In the genomic region with DNA sequence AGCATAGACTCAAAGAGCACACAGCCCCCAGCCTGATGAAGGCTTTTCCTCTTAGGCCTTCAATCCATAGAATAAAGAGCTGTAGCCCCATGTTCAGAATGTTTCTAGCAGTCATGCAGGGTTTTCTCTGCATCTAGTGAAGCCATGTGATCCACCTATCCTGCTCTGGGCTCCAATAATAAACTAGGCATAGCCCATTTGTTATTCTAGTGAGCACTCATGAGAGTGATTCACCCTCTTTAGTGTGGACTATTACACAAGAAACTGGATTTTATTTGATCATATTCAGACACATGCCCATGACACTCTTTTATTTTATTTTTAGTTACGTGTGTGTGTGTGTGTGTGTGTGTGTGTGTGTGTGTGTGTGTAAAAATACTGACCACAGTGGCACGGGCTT, we compare ENCODE assay signal across 19 mouse cellular contexts.
DNase-seq lines count a peak whose midpoint lies in the region; ATAC-seq and TF ChIP-seq lines count a peak whose summit lies in the region.
"Had no signal": no experiment of that assay in that cellular context is flagged by ENCODE, and none has a peak within 500 bp of the region (broad histone marks: within the 10 kb centered on the region; RNA-seq: fewer than 3 reads in every experiment).

No protein-coding gene starts in this region.

- no peaks in the 10 kb centered on the region for H3K9me3 ChIP-seq in hindbrain, embryonic 12.5 days (replicated peaks)
- no peaks in the 10 kb centered on the region for H3K9me3 ChIP-seq in hindbrain, embryonic 11.5 days (ENCODE audit: control insufficient read depth, low read length)
- no peaks in the 10 kb centered on the region for H3K9me3 ChIP-seq in neural tube, embryonic 13.5 days
- no peaks in the 10 kb centered on the region for H3K9me3 ChIP-seq in forebrain, embryonic 15.5 days
- H3K9me3 ChIP-seq: embryonic facial prominence, embryonic 13.5 days; forebrain, embryonic 12.5 days; heart, embryonic 13.5 days had no signal

- H3K4me2 ChIP-seq in hindbrain, embryonic 12.5 days (replicated peaks): no peak overlapping the region
- no peak overlapping the region for H3K4me2 ChIP-seq in hindbrain, embryonic 11.5 days (replicated peaks; ENCODE audit: low read depth, low read length)
- H3K4me2 ChIP-seq in neural tube, embryonic 13.5 days: no peak overlapping the region
- no peak overlapping the region for H3K4me2 ChIP-seq in forebrain, embryonic 15.5 days (replicated peaks)
- H3K4me2 ChIP-seq: embryonic facial prominence, embryonic 13.5 days; forebrain, embryonic 12.5 days; heart, embryonic 13.5 days had no signal

- H3K27ac ChIP-seq in hindbrain, embryonic 12.5 days: peak overlapping the region; percentile 57
- H3K27ac ChIP-seq in hindbrain, embryonic 11.5 days (ENCODE audit: low read depth, low read length): no peak overlapping the region
- peak overlapping the region; percentile 80 for H3K27ac ChIP-seq in left cerebral cortex, adult 2 months
- H3K27ac ChIP-seq in neural tube, embryonic 13.5 days (replicated peaks): peak overlapping the region; percentile 95
- H3K27ac ChIP-seq in forebrain, embryonic 15.5 days (replicated peaks): no peak overlapping the region
- H3K27ac ChIP-seq: embryonic facial prominence, embryonic 13.5 days; forebrain, embryonic 12.5 days; heart, embryonic 13.5 days had no signal

- 82% methylated on average over 2 of the region's 2 CpGs for WGBS in hindbrain, embryonic 12.5 days
- WGBS in hindbrain, embryonic 11.5 days: 86% methylated on average over 2 of the region's 2 CpGs
- WGBS in neural tube, embryonic 13.5 days: 70% methylated on average over 2 of the region's 2 CpGs
- WGBS in forebrain, embryonic 15.5 days: 80% methylated on average over 2 of the region's 2 CpGs

- DNase-seq in hindbrain, embryonic 11.5 days (ENCODE audit: low spot score): no peak
- no peak for DNase-seq in left cerebral cortex, adult 2 months (ENCODE audit: extremely low spot score in 1 of 2, low spot score in 2 of 2)
- DNase-seq in left cerebral cortex, adult 9 months (ENCODE audit: low spot score in 2 of 2): no peak
- no peak for DNase-seq in neural tube, embryonic 10.5 days (ENCODE audit: extremely low spot score, low spot score)
- DNase-seq in cerebellum, adult 9-10 months: no peak
- DNase-seq: adrenal gland, postnatal 14 days; cerebellum, adult 11-12 months; cerebellum, postnatal 36 days; forebrain, postnatal 0 days; gastrocnemius, postnatal 14 days; heart, postnatal 36 days had no signal

- no peak overlapping the region for H3K9ac ChIP-seq in hindbrain, embryonic 12.5 days
- no peak overlapping the region for H3K9ac ChIP-seq in hindbrain, embryonic 11.5 days (ENCODE audit: low read depth, low read length)
- no peak overlapping the region for H3K9ac ChIP-seq in neural tube, embryonic 13.5 days
- H3K9ac ChIP-seq in forebrain, embryonic 15.5 days (replicated peaks): no peak overlapping the region
- H3K9ac ChIP-seq: embryonic facial prominence, embryonic 13.5 days; forebrain, embryonic 12.5 days; forebrain, postnatal 0 days; heart, embryonic 13.5 days had no signal

- H3K27me3 ChIP-seq in hindbrain, embryonic 12.5 days: no peaks in the 10 kb centered on the region
- H3K27me3 ChIP-seq in hindbrain, embryonic 11.5 days (ENCODE audit: control insufficient read depth, insufficient read depth, low read length): no peaks in the 10 kb centered on the region
- no peaks in the 10 kb centered on the region for H3K27me3 ChIP-seq in neural tube, embryonic 13.5 days
- no peaks in the 10 kb centered on the region for H3K27me3 ChIP-seq in forebrain, embryonic 15.5 days

- no peak overlapping the region for H3K4me3 ChIP-seq in hindbrain, embryonic 12.5 days
- no peak overlapping the region for H3K4me3 ChIP-seq in hindbrain, embryonic 11.5 days (ENCODE audit: low read depth, low read length)
- H3K4me3 ChIP-seq in left cerebral cortex, adult 2 months: no peak overlapping the region
- no peak overlapping the region for H3K4me3 ChIP-seq in neural tube, embryonic 13.5 days
- H3K4me3 ChIP-seq in forebrain, embryonic 15.5 days: no peak overlapping the region
- H3K4me3 ChIP-seq: embryonic facial prominence, embryonic 13.5 days; forebrain, embryonic 12.5 days; heart, embryonic 13.5 days had no signal

- no peak for ATAC-seq in hindbrain, embryonic 12.5 days (ENCODE audit: low FRiP score)
- ATAC-seq in hindbrain, embryonic 11.5 days (ENCODE audit: low FRiP score): no peak
- no peak for ATAC-seq in neural tube, embryonic 13.5 days (ENCODE audit: low read depth)
- ATAC-seq in forebrain, embryonic 15.5 days (replicated peaks): no peak
- ATAC-seq: activated CD4-positive, CD25-positive, alpha-beta regulatory T cell, adult 4 months; forebrain, postnatal 0 days; Patski had no signal

- TF ChIP-seq CTCF in left cerebral cortex, adult 2 months (IDR thresholded peaks at IDR 0.05): no peak

- H3K36me3 ChIP-seq in hindbrain, embryonic 12.5 days: no peaks in the 10 kb centered on the region
- H3K36me3 ChIP-seq in hindbrain, embryonic 11.5 days (ENCODE audit: control insufficient read depth, insufficient read depth, low read length): no peaks in the 10 kb centered on the region
- H3K36me3 ChIP-seq in neural tube, embryonic 13.5 days: no peaks in the 10 kb centered on the region
- H3K36me3 ChIP-seq in forebrain, embryonic 15.5 days: no peaks in the 10 kb centered on the region
- H3K36me3 ChIP-seq: embryonic facial prominence, embryonic 13.5 days; forebrain, embryonic 12.5 days; heart, embryonic 13.5 days had no signal

- intact Hi-C loops in left cerebral cortex, adult 2 months (cut with DNase I): loop anchor here (1.0 kb wide), 1 partner anchor 41 kb away; no protein-coding TSS in a partner anchor

- peaks cover 16% of the 10 kb centered on the region for H3K4me1 ChIP-seq in hindbrain, embryonic 12.5 days
- no peaks in the 10 kb centered on the region; the same call in 1 of the 2 replicates for H3K4me1 ChIP-seq in hindbrain, embryonic 11.5 days (replicated peaks; ENCODE audit: control insufficient read depth, insufficient read depth, low read length)
- peaks cover 43% of the 10 kb centered on the region for H3K4me1 ChIP-seq in neural tube, embryonic 13.5 days (replicated peaks)
- H3K4me1 ChIP-seq in forebrain, embryonic 15.5 days: peaks cover 18% of the 10 kb centered on the region
- H3K4me1 ChIP-seq: embryonic facial prominence, embryonic 13.5 days; heart, embryonic 13.5 days had no signal

Comparison
In these comparisons a context has a peak if more than half of its experiments do, and no peak if none do; other contexts are left out.
1. H3K27ac ChIP-seq: peak in hindbrain, embryonic 12.5 days (single experiment), left cerebral cortex, adult 2 months (single experiment) and neural tube, embryonic 13.5 days (single experiment); none in hindbrain, embryonic 11.5 days (single experiment) and forebrain, embryonic 15.5 days (single experiment).